Mouse (Mus musculus) stomach, embryonic 16.5 days (tissue): ENCODE measurements around the gene Fhod1. TPM values are rescaled to one million over a fixed set of nuclear protein-coding genes. Genes with fewer than 3 reads are reported as not detected.

ENCODE experiments used
- ATAC-seq: fragments of 200-750 bp; cut with Nextera tagmentation; 2 replicates; pipeline ENCODE4 v1.8.0; 2017; ENCODE audit warnings: moderate number of reproducible peaks, moderate TSS enrichment; ENCODE audit not compliant: insufficient read depth, low FRiP score
- H3K27ac ChIP-seq: fragments of 300-500 bp; sonication (generic); 2 replicates; pipeline ENCODE4 v1.5.1; 2014; ENCODE audit warnings: low read length
- H3K27me3 ChIP-seq: fragments of 300-500 bp; sonication (generic); 2 replicates; pipeline ENCODE4 v1.6.1; 2014; ENCODE audit warnings: low read length, control low read depth, mixed read lengths; ENCODE audit not compliant: control insufficient read depth, insufficient read depth
- H3K36me3 ChIP-seq: fragments of 300-500 bp; sonication (generic); 2 replicates; pipeline ENCODE4 v1.6.1; 2014; ENCODE audit warnings: low read length; ENCODE audit not compliant: control insufficient read depth, insufficient read depth
- H3K4me1 ChIP-seq: fragments of 300-500 bp; sonication (generic); 2 replicates; pipeline ENCODE4 v1.6.1; 2014; ENCODE audit warnings: low read length, control low read depth, mixed read lengths; ENCODE audit not compliant: control insufficient read depth, insufficient read depth
- H3K4me2 ChIP-seq: fragments of 300-500 bp; sonication (generic); 2 replicates; pipeline ENCODE4 v1.6.1; 2014; ENCODE audit warnings: low read depth, low read length, mixed read lengths
- H3K4me3 ChIP-seq: fragments of 300-500 bp; sonication (generic); replicated peaks from 2 replicates; pipeline ENCODE4 v1.5.1; 2014; ENCODE audit warnings: mild to moderate bottlenecking, low read length
- H3K9ac ChIP-seq: fragments of 300-500 bp; sonication (generic); 2 replicates; pipeline ENCODE4 v1.6.1; 2014; ENCODE audit warnings: low read length
- H3K9me3 ChIP-seq: fragments of 300-500 bp; sonication (generic); replicated peaks from 2 replicates; pipeline ENCODE4 v1.6.1; 2016; ENCODE audit warnings: low read length, control low read depth; ENCODE audit not compliant: control insufficient read depth
- WGBS: fragments of 180-500 bp; shearing (Covaris S2); extraction: QIAGEN DNeasy Blood & Tissue Kit; methylation state at CpG from one replicate; pipeline ENCODE4 v1.1.7; 2014; 5-methylcytosine and 5-hydroxymethylcytosine counted together
- polyA plus RNA-seq: library from polyadenylated mRNA; unstranded; fragments of >200 nt; fragmentation: Nextera tagmentation; extraction: Ambion mirVana; gene quantifications from 2 replicates; pipeline ENCODE4 v1.2.1, GENCODE M21; 2015

Gene Fhod1
- polyA plus RNA-seq, 1 experiment from 2014 or later, result 2.2 TPM

DNA sequence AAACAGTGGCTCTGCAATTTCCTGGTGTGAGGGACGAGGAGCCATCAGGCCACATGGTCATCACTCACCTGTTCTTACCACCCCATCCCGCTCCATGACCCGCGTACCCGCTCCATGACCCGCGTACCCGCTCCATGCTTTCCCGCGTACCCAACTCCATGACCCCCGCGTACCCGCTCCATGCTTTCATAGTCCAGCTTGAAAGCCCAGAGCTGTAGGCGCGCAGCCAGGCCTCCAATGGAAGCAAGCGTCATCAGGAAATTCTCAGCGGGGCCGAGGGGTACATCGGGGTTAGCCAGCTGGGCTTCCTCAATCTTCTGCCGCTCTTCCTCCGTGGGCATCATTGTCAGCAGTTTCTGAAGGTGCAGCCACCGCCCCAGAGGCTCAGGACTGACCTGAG lies 16.3 kb downstream of the Fhod1 start:
- Histone ChIP-seq H3K4me2 (no peak overlapping the region), H3K27me3 (no peaks in the 10 kb centered on the region), H3K4me1 (peaks cover 6% of the 10 kb centered on the region), H3K4me3 (no peak overlapping the region), H3K9ac (no peak overlapping the region), H3K36me3 (peaks cover 52% of the 10 kb centered on the region), H3K9me3 (no peaks in the 10 kb centered on the region), H3K27ac (no peak overlapping the region)
- WGBS, result 95% methylated on average over 22 of the region's 22 CpGs
- no peak for ATAC-seq

DNA sequence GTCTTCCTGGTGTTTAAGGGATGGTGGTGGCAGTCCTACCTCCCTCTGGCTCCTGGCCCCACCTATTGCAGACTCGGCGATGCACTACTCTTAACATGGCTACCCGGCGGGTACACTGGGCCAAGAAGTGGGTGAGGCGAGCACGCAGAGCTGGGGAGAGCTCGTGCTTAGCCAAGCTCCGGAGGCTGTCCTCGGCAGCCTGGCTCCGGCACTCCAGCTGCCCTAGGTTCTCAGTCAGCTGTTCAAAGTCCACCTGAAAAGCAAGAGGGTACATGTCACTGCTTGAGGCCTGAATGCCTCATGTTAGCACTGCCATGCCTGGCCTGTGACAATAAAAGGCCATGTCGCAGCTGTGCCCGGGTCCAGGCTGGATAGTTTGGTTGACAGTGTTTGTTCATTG lies 17.4 kb downstream of the Fhod1 start:
- peaks cover 43% of the 10 kb centered on the region for H3K36me3 ChIP-seq
- no peak for ATAC-seq

DNA sequence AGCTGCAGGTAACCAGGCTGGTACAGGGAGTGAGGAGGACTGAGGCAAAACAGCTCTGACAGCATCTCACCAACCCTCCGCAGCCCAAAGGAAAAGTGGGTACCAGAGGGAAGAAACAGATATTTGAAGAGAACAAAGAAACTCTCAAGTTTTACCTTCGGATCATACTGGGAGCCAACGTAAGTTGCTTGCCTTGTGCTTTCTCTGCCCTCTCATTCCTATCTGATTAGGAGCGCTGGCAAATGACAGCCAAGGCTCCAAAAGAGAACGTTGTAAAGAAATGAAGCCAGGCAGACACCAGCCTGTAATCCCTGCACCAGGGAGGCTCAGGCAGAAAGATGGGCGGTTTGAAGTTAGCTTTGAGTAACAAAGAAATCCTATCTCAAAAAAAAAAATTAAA lies 20.8 kb downstream of the Fhod1 start:
- Histone ChIP-seq H3K27ac (peak overlapping the region; percentile 92; the same call in 1 of the 2 replicates), H3K4me2 (peak overlapping the region; percentile 88), H3K9ac (peak overlapping the region; percentile 94), H3K4me1 (peaks cover 17% of the 10 kb centered on the region), H3K4me3 (peak overlapping the region; percentile 92), H3K36me3 (peaks cover 30% of the 10 kb centered on the region), H3K9me3 (no peaks in the 10 kb centered on the region), H3K27me3 (no peaks in the 10 kb centered on the region)
- WGBS, result 25% methylated on average over 6 of the region's 6 CpGs
- no peak for ATAC-seq

More for the DNA sequence above, 17.4 kb downstream of the Fhod1 start:
- no peaks in the 10 kb centered on the region for H3K27me3 ChIP-seq
- H3K27ac ChIP-seq, result no peak overlapping the region
- no peaks in the 10 kb centered on the region for H3K9me3 ChIP-seq
- H3K4me3 ChIP-seq, result no peak overlapping the region
- H3K4me1 ChIP-seq, result peaks cover 10% of the 10 kb centered on the region
- 92% methylated on average over 12 of the region's 12 CpGs for WGBS
- no peak overlapping the region for H3K9ac ChIP-seq
- H3K4me2 ChIP-seq, result no peak overlapping the region

DNA sequence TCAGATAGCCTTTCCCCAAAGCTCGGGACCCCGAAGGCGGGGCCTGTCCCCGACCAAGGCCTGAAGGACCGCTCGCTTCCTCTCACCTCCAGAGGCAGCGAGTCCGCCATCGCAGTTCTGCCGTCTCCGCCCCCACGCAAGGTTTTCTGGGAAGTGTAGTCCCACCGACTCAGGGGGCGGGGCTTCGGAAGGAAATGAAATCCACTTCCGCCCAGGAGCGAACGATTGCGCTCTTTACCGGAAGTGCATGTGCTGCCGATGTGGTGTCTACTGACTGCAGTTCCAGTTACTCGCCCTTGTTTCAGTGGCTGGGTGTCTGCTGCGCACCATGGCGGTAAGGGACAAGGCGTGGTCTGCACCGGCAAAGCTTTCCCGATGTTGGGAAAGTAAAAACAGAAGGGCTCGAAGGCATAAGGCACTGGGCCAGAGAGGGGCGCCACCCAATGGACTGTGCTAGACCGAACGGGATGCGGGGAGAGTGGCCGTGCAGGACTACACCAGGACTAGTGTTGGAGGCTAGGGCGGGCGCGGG lies 21.5 kb downstream of the Fhod1 start, which contains the start of the genes Lrrc29 and Tmem208:
TSS of gene Lrrc29 (minus strand) at position 138 of the 532 bp plus-strand sequence.
TSS of gene Tmem208 (plus strand) at position 214 of the 532 bp plus-strand sequence.
- Histone ChIP-seq H3K27me3 (no peaks in the 10 kb centered on the region), H3K4me1 (peaks cover 17% of the 10 kb centered on the region), H3K36me3 (peaks cover 26% of the 10 kb centered on the region), H3K4me3 (peak within 1 kb of the TSS; percentile 92), H3K27ac (peak within 1 kb of the TSS; percentile 92), H3K9me3 (no peaks in the 10 kb centered on the region), H3K4me2 (peak within 1 kb of the TSS; percentile 88), H3K9ac (peak within 1 kb of the TSS; percentile 94)
- WGBS, result under 1% methylated on average over 36 of the region's 36 CpGs
- ATAC-seq, result peak; percentile 91

DNA sequence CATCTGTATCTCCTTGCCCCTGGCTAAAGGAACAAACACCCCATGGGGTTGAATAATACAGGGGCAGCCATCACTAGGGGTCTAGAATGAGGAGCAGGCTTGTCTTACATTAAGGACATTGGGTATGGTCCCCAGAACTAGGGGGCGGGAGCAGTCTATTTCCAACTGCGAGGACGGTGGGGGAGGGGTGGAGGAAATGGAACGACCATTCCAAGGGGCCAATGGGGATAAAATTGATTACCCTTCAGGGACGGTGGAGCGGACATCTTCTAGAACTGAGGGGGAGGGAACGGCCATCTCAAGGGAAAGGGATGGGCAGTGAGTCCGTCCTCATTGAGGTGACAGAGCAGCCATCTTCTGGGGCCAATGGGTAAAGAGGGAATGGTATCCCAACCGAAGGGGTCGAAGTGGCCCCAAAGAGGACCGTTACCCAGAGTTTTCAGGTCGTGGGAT lies 22.1 kb downstream of the Fhod1 start:
- Histone ChIP-seq H3K27me3 (no peaks in the 10 kb centered on the region), H3K27ac (peak overlapping the region; percentile 75; the same call in 1 of the 2 replicates), H3K4me1 (peaks cover 17% of the 10 kb centered on the region), H3K4me3 (peak overlapping the region; percentile 92), H3K9ac (peak overlapping the region; percentile 94), H3K4me2 (peak overlapping the region; percentile 79), H3K36me3 (peaks cover 21% of the 10 kb centered on the region), H3K9me3 (no peaks in the 10 kb centered on the region)
- under 1% methylated on average over 12 of the region's 12 CpGs for WGBS
- ATAC-seq, result peak; percentile 37; the same call in 1 of the 2 replicates

DNA sequence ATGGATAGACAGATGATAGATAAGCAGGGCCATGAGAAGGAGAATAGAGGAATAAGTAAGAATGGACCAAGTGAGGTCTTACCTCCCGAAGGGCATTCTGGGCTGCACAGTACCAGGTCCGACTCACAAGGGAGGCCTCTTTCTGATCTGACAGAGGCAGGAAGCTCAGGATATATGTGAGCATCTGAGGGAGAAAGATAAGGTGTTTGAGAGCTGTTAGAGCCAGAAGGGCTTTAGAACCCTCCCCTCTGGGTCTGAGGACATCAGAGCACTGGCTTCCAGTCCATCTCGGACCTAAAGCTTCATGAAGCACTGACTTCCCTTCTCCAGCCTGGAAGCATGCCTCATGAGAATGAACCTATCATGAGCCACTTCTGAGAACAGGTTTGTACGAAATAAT lies 24.6 kb downstream of the Fhod1 start:
- no peaks in the 10 kb centered on the region for H3K27me3 ChIP-seq
- H3K9me3 ChIP-seq, result no peaks in the 10 kb centered on the region
- no peak for ATAC-seq
- H3K4me1 ChIP-seq, result peaks cover 17% of the 10 kb centered on the region
- no peak overlapping the region for H3K4me2 ChIP-seq
- H3K4me3 ChIP-seq, result no peak overlapping the region
- no peak overlapping the region for H3K9ac ChIP-seq
- H3K36me3 ChIP-seq, result 0 out of 2 replicates have a peak, but pooled peaks cover 4% of the 10 kb centered on the region
- 78% methylated on average over 4 of the region's 4 CpGs for WGBS
- H3K27ac ChIP-seq, result no peak overlapping the region

DNA sequence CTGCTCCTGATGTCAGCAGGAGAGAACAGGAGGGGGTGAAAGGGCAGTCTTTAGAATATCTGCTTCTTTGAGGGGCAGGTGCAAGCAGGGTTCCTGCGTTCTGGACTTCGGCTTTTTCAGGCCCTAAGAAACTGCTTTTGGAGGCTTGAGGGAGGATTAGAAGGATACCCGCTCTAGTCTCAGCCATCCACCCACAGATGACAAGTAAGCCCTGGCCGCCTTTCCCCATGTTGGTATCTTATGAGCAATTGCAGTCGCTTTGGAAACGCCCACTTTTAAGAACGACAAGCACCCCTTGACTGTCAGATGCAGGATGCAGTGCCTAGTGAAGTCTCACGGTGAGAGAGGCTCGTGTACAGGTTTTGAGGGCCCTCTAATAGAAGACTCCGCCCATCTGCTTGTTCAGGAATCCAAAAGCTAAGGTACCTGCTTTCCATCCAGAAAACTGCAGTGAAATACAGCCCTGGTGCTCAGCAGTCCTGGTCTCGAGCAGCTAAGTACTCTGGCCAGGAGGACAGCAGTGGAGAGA lies 29.0 kb downstream of the Fhod1 start:
- Histone ChIP-seq H3K27ac (no peak overlapping the region), H3K9ac (no peak overlapping the region), H3K9me3 (no peaks in the 10 kb centered on the region), H3K4me3 (no peak overlapping the region), H3K4me2 (no peak overlapping the region), H3K4me1 (no peaks in the 10 kb centered on the region), H3K27me3 (no peaks in the 10 kb centered on the region), H3K36me3 (no peaks in the 10 kb centered on the region)
- 82% methylated on average over 11 of the region's 11 CpGs for WGBS
- ATAC-seq, result no peak

DNA sequence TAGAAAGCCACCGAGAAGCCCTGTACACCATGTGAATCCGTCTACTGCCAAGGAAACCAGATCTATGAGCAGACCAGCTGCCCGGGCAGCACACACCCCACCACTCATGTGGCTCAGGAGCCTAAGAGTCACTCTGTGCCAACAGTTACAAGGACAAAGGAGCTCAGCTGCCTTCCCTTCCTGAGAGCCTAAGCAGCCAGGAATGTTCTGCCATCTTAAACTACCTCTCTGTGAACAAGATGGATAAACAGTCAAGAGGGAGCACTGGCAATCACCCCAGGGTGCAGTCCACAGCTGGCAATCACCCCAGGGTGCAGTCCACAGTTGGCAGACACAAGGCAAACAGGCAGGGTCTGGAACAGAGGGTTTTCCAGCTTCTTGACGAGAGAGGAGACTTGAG lies 29.8 kb downstream of the Fhod1 start:
- no peak overlapping the region for H3K4me2 ChIP-seq
- no peak overlapping the region for H3K27ac ChIP-seq
- no peak overlapping the region for H3K9ac ChIP-seq
- H3K27me3 ChIP-seq, result no peaks in the 10 kb centered on the region
- H3K9me3 ChIP-seq, result no peaks in the 10 kb centered on the region
- WGBS, result 85% methylated on average over 4 of the region's 4 CpGs
- no peaks in the 10 kb centered on the region for H3K36me3 ChIP-seq
- ATAC-seq, result no peak
- H3K4me3 ChIP-seq, result no peak overlapping the region
- no peaks in the 10 kb centered on the region for H3K4me1 ChIP-seq

DNA sequence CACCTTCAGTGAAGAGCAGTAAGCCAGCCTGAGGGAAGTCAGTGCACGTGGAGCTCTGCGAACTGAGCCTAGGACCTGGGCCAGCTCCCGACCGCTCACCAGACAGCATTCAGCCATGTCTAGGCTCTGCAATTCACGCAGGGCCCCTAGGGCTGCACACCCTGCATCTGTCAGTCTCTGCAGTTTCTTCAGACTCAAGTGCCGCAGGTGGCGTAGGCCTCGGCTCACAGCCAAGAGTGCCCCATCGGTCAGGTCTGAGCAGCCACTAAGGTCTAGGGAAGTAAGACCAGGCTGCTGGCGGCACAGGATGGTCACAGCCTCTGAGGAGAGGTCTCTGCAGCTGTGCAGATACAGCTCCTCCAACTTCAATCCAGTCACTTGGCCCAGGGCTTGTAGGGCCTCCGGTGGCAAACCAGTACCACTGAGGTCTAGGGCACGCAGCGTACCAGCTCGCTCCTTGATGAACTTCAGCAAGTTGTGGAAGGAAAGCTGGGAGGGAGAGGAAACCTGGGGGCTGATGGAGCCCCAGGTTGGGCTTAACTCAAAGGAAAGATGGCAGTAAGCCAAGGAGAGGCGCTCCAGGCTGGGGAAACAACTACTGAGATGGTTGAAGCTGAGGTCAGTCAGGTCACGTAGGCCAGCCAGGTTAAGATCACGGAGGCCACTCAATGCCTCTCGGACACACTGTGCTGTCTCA lies 32.5 kb downstream of the Fhod1 start:
- H3K27ac ChIP-seq, result no peak overlapping the region
- H3K4me3 ChIP-seq, result no peak overlapping the region
- 0 out of 2 replicates have a peak, but pooled peaks cover 5% of the 10 kb centered on the region for H3K36me3 ChIP-seq
- H3K9ac ChIP-seq, result no peak overlapping the region
- no peak for ATAC-seq
- no peaks in the 10 kb centered on the region for H3K27me3 ChIP-seq
- H3K4me2 ChIP-seq, result no peak overlapping the region
- no peaks in the 10 kb centered on the region for H3K4me1 ChIP-seq
- WGBS, result 90% methylated on average over 18 of the region's 18 CpGs
- no peaks in the 10 kb centered on the region for H3K9me3 ChIP-seq
